Mouse (Mus musculus): Measurements from ENCODE around the gene Ubxn1.

DNA sequence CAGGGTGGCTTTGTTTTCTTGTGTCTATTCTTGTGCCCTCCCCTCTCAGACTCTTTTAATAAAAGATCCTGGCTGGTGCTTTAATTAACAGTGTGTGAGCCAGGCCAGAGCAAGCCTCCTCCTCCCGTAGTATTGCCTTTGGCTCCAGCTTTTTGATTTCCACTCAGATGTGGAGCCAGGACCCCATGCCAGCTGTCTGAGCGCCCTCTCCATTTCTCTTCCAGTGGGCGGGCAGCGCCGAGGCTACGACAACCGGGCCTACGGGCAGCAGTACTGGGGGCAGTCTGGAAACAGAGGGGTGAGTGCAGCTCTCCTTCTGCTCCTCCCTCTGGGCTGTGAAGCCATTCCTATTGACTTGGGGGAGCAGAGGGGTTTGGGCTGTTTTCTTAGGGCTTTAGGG is 40.6 kb upstream of the Ubxn1 start:
- TF ChIP-seq ZNF384 (IDR thresholded peaks at IDR 0.05; ENCODE audit: low read depth, low read length): no peak
- no peak for TF ChIP-seq MAFK (IDR thresholded peaks at IDR 0.05; ENCODE audit: insufficient read depth, low read depth, low read length)

Measured in ES-E14 (cell line).